Mouse (Mus musculus): ENCODE results near the gene Marf1.
A peak's percentile ranks its signal among the peaks of the same experiment; 100 is the strongest.

Gene Marf1

GRCm38 (mm10) chr16:14137976-14138561 is 25.1 kb downstream of the Marf1 start:
- DNase-seq (ENCODE audit: low read depth): no peak

- DNase-seq (ENCODE audit: low read depth): no peak
Measured at GRCm38 (mm10) chr16:14135014-14135413, 28.1 kb downstream of the Marf1 start.

- no peak for DNase-seq (ENCODE audit: low read depth)
Measured at GRCm38 (mm10) chr16:14131838-14132237, 31.3 kb downstream of the Marf1 start.

GRCm38 (mm10) chr16:14131376-14131775 is 31.8 kb downstream of the Marf1 start:
- DNase-seq (ENCODE audit: low read depth): no peak

GRCm38 (mm10) chr16:14130796-14131195 is 32.4 kb downstream of the Marf1 start:
- DNase-seq (ENCODE audit: low read depth): no peak

GRCm38 (mm10) chr16:14128977-14129376 is 34.2 kb downstream of the Marf1 start:
- DNase-seq (ENCODE audit: low read depth): no peak

- DNase-seq (ENCODE audit: low read depth): no peak
Measured at GRCm38 (mm10) chr16:14125253-14125652, 37.9 kb downstream of the Marf1 start.

- no peak for DNase-seq (ENCODE audit: low read depth)
Measured at GRCm38 (mm10) chr16:14124709-14125108, 38.4 kb downstream of the Marf1 start.

- DNase-seq (ENCODE audit: low read depth): no peak
Measured at GRCm38 (mm10) chr16:14123901-14124300, 39.2 kb downstream of the Marf1 start.

GRCm38 (mm10) chr16:14122586-14122985 is 40.6 kb downstream of the Marf1 start:
- no peak for DNase-seq (ENCODE audit: low read depth)

GRCm38 (mm10) chr16:14121563-14121962 is 41.6 kb downstream of the Marf1 start:
- no peak for DNase-seq (ENCODE audit: low read depth)

- no peak for DNase-seq (ENCODE audit: low read depth)
Measured at GRCm38 (mm10) chr16:14120941-14121340, 42.2 kb downstream of the Marf1 start.

- no peak for DNase-seq (ENCODE audit: low read depth)
Measured at GRCm38 (mm10) chr16:14117299-14117698, 45.9 kb downstream of the Marf1 start.

- DNase-seq (ENCODE audit: low read depth): no peak
Measured at GRCm38 (mm10) chr16:14112742-14113141, 50.4 kb downstream of the Marf1 start.

- no peak for DNase-seq (ENCODE audit: low read depth)
Measured at GRCm38 (mm10) chr16:14112133-14112532, 51.0 kb downstream of the Marf1 start.

- DNase-seq (ENCODE audit: low read depth): no peak
Measured at GRCm38 (mm10) chr16:14110922-14111321, 52.2 kb downstream of the Marf1 start.

GRCm38 (mm10) chr16:14109651-14110230 is 53.4 kb downstream of the Marf1 start:
- DNase-seq (ENCODE audit: low read depth): no peak

- DNase-seq (ENCODE audit: low read depth): no peak
Measured at GRCm38 (mm10) chr16:14105891-14106290, 57.3 kb downstream of the Marf1 start.

GRCm38 (mm10) chr16:14091771-14092170 is 71.4 kb downstream of the Marf1 start:
- DNase-seq (ENCODE audit: low read depth): no peak

- no peak for DNase-seq (ENCODE audit: low read depth)
Measured at GRCm38 (mm10) chr16:14089296-14089695, 73.9 kb downstream of the Marf1 start.

- peak; percentile 76 for DNase-seq (ENCODE audit: low read depth)
Measured at GRCm38 (mm10) chr16:14088249-14088648, 74.9 kb downstream of the Marf1 start.

GRCm38 (mm10) chr16:14082925-14083324 is 80.2 kb downstream of the Marf1 start:
- DNase-seq (ENCODE audit: low read depth): no peak

GRCm38 (mm10) chr16:14070471-14071169 is 92.5 kb downstream of the Marf1 start:
- DNase-seq (ENCODE audit: low read depth): no peak

All from naive thymus-derived CD4-positive, alpha-beta T cell, adult 2 months (primary cell).